ENCODE assay signal across 10 mouse cellular contexts in the genomic region with DNA sequence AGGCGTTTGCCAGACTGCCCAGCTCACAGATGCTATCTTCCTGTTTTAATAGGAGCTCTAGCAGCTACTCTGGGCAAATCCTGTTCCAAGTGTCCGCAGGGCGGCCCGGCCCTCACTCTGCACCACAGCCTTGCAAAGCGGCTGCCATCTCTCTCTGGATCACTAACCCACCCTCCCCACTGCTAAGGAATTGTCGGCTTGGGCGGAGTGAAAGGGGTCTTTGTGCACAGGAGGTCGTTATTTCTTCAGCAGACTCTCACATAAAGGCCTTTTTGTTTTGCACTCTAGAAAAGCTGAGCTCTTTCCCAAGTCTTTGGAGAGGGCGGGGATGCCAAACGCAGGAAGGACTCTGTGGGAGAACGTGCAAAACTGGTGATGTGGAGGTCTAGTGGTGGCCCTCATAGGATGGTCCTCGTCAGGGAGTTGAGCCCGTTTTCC. TPM values are rescaled to one million over a fixed set of nuclear protein-coding genes. Genes with fewer than 3 reads are reported as not detected.
A peak's percentile ranks its signal among the peaks of the same experiment; 100 is the strongest.
DNase-seq lines count a peak whose midpoint lies in the region; ATAC-seq and TF ChIP-seq lines count a peak whose summit lies in the region.
"Had no signal": no experiment of that assay in that cellular context is flagged by ENCODE, and none has a peak within 500 bp of the region (broad histone marks: within the 10 kb centered on the region; RNA-seq: fewer than 3 reads in every experiment).

No protein-coding gene starts in this region.

- peak overlapping the region; percentile 87 for H3K27ac ChIP-seq in forebrain, embryonic 10.5 days
- peak overlapping the region; percentile 94 for H3K27ac ChIP-seq in limb, embryonic 13.5 days

- H3K9ac ChIP-seq in limb, embryonic 13.5 days, result no peak overlapping the region

- 8% methylated on average over 13 of the region's 13 CpGs for WGBS in forebrain, embryonic 10.5 days
- 32% methylated on average over 13 of the region's 13 CpGs for WGBS in limb, embryonic 13.5 days

- peak; percentile 91 for ATAC-seq in limb, embryonic 13.5 days (ENCODE audit: low FRiP score, low read depth)
- no peak for ATAC-seq in megakaryocyte, adult 5-6 weeks (ENCODE audit: poor library complexity, severe bottlenecking)

- H3K4me2 ChIP-seq in limb, embryonic 13.5 days (replicated peaks), result peak overlapping the region; percentile 39

- intact Hi-C loops in left cerebral cortex, postnatal 25 days (cut with DNase I), result no loop called here

- H3K27me3 ChIP-seq in E14TG2a.4 (ENCODE audit: insufficient read depth, low read length), result no peaks in the 10 kb centered on the region
- H3K27me3 ChIP-seq in forebrain, embryonic 10.5 days (ENCODE audit: poor library complexity, severe bottlenecking), result no peaks in the 10 kb centered on the region
- no peaks in the 10 kb centered on the region for H3K27me3 ChIP-seq in limb, embryonic 13.5 days

- H3K4me3 ChIP-seq in E14TG2a.4 (replicated peaks; ENCODE audit: low read length), result peak overlapping the region; percentile 37; the same call in 1 of the 2 replicates
- H3K4me3 ChIP-seq in forebrain, embryonic 10.5 days, result 0 out of 2 replicates have a peak overlapping the region, but pooled peaks have one; percentile 2
- no peak overlapping the region for H3K4me3 ChIP-seq in limb, embryonic 13.5 days
- H3K4me3 ChIP-seq: erythroblast, embryonic 14.5 days had no signal

- H3K9me3 ChIP-seq in E14TG2a.4 (ENCODE audit: low read length), result peaks cover 8% of the 10 kb centered on the region
- peaks cover 10% of the 10 kb centered on the region for H3K9me3 ChIP-seq in forebrain, embryonic 10.5 days
- H3K9me3 ChIP-seq in limb, embryonic 13.5 days, result peaks cover 8% of the 10 kb centered on the region

- peaks cover 50% of the 10 kb centered on the region for H3K4me1 ChIP-seq in E14TG2a.4 (replicated peaks; ENCODE audit: low read depth, low read length)
- H3K4me1 ChIP-seq in forebrain, embryonic 10.5 days, result peaks cover 54% of the 10 kb centered on the region
- H3K4me1 ChIP-seq in limb, embryonic 13.5 days, result peaks cover 36% of the 10 kb centered on the region

- no peak for TF ChIP-seq CTCF in E14TG2a.4 (conservative IDR thresholded peaks at IDR 0.05; ENCODE audit: low read length)

- DNase-seq in frontal cortex, postnatal 10 days (ENCODE audit: low spot score in 2 of 2), result peak; percentile 27 to 32
- DNase-seq in frontal cortex, postnatal 14 days (ENCODE audit: low spot score in 2 of 2), result no peak
- peak; percentile 74 for DNase-seq in forebrain, embryonic 10.5 days (ENCODE audit: extremely low spot score, low spot score)
- no peak for DNase-seq in spleen, postnatal 14 days (ENCODE audit: low spot score in 2 of 2)
- no peak for DNase-seq in left cerebral cortex, postnatal 25 days (ENCODE audit: low spot score in 2 of 2)
- DNase-seq: lung, postnatal 36 days had no signal

- peaks cover 20% of the 10 kb centered on the region for H3K36me3 ChIP-seq in E14TG2a.4 (ENCODE audit: insufficient read depth, low read length)
- peaks cover 54% of the 10 kb centered on the region for H3K36me3 ChIP-seq in forebrain, embryonic 10.5 days (replicated peaks)
- H3K36me3 ChIP-seq in limb, embryonic 13.5 days, result peaks cover 11% of the 10 kb centered on the region

RNA-seq across cellular contexts. Expression of a gene that starts 57.2 kb away (rescaled TPM):
- polyA plus RNA-seq in forebrain, embryonic 10.5 days (2016; fragmentation: Nextera tagmentation; extraction: Ambion mirVana), result 81.0 and 86.1 TPM in 2 replicates
- 62.1 and 71.6 TPM in 2 replicates for polyA plus RNA-seq in limb, embryonic 13.5 days (2015; fragmentation: Nextera tagmentation; extraction: Ambion mirVana)
- 100 to 1,000 TPM; 224 to 237 TPM for total RNA-seq in left cerebral cortex, postnatal 25 days (2021)
- 165 and 177 TPM in 2 replicates for total RNA-seq in megakaryocyte, adult 5-6 weeks (2015)
- total RNA-seq in megakaryocyte, adult 5-6 weeks (2017), result 74.5 and 87.6 TPM in 2 replicates
- polyA plus RNA-seq: erythroblast, embryonic 14.5 days had no signal

Comparison
In these comparisons a context has a peak if more than half of its experiments do, and no peak if none do; other contexts are left out.
1. DNase-seq: peak in frontal cortex, postnatal 10 days (2 of 2) and forebrain, embryonic 10.5 days (single experiment); none in frontal cortex, postnatal 14 days (0 of 2), spleen, postnatal 14 days (0 of 2) and left cerebral cortex, postnatal 25 days (0 of 2).